Mouse (Mus musculus): Measurements from ENCODE around the gene Pdgfd.

- no peak for TF ChIP-seq CTCF (IDR thresholded peaks at IDR 0.05; ENCODE audit: low read depth, low read length)
- no peak for TF ChIP-seq POLR2A (IDR thresholded peaks at IDR 0.05; ENCODE audit: borderline replicate concordance, low read depth, low read length)
Observed at GRCm38 (mm10) chr9:6168391-6169037, at the start of gene Pdgfd.
